12 mouse cellular contexts compared by ENCODE assay signal in the genomic region with DNA sequence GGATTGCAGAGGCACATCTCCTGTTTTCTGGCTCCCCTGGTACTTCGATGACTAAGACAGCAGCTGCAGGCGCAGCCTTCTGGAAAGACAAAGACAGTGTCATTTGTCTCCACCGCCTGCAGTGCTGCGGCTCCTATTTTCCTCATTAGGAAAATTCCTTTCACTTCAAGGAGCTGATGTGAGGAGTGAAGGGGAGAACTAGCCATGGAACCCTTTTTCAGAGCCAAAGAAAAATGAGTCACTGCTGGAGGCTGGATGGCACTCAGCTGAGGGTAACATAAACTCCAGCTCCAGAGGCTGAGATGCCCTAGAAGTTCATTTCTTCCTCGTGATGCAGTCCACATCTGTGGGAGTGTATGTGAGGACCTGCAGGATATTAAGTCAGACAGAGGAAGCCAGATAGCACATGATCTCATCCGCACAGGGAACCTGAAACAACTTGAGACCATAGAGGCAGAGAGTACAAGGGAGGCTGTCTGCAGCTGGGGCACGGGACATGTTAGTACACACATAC. TPM values are rescaled to one million over a fixed set of nuclear protein-coding genes. Genes with fewer than 3 reads are reported as not detected.
DNase-seq lines count a peak whose midpoint lies in the region; ATAC-seq and TF ChIP-seq lines count a peak whose summit lies in the region.
"Had no signal": no experiment of that assay in that cellular context is flagged by ENCODE, and none has a peak within 500 bp of the region (broad histone marks: within the 10 kb centered on the region; RNA-seq: fewer than 3 reads in every experiment).

No protein-coding gene starts in this region.

- no peaks in the 10 kb centered on the region for H3K36me3 ChIP-seq in forebrain, postnatal 0 days (ENCODE audit: insufficient read depth)
- no peaks in the 10 kb centered on the region for H3K36me3 ChIP-seq in neural tube, embryonic 14.5 days (ENCODE audit: control insufficient read depth, insufficient read depth, low read length)

- WGBS in forebrain, postnatal 0 days: 50% methylated on average over 7 of the region's 7 CpGs
- WGBS in neural tube, embryonic 14.5 days: 39% methylated on average over 7 of the region's 7 CpGs

- no peak overlapping the region for H3K4me2 ChIP-seq in forebrain, postnatal 0 days (ENCODE audit: low read depth)
- H3K4me2 ChIP-seq in neural tube, embryonic 14.5 days (ENCODE audit: low read depth, low read length): no peak overlapping the region
- H3K4me2 ChIP-seq: lung, embryonic 14.5 days had no signal

- H3K4me3 ChIP-seq in forebrain, postnatal 0 days (ENCODE audit: low read depth, low read length): no peak overlapping the region
- H3K4me3 ChIP-seq in neural tube, embryonic 14.5 days (ENCODE audit: low read depth, low read length): no peak overlapping the region

- H3K27me3 ChIP-seq in forebrain, postnatal 0 days (ENCODE audit: insufficient read depth, low read length): no peaks in the 10 kb centered on the region
- H3K27me3 ChIP-seq in neural tube, embryonic 14.5 days (ENCODE audit: control insufficient read depth, insufficient read depth, low read length): no peaks in the 10 kb centered on the region

- no peaks in the 10 kb centered on the region for H3K4me1 ChIP-seq in forebrain, postnatal 0 days (ENCODE audit: insufficient read depth)
- no peaks in the 10 kb centered on the region for H3K4me1 ChIP-seq in neural tube, embryonic 14.5 days (ENCODE audit: control insufficient read depth, insufficient read depth, low read length)

- intact Hi-C loops in left cerebral cortex, postnatal 4 days (cut with DNase I): no loop called here

- H3K9me3 ChIP-seq in forebrain, postnatal 0 days (ENCODE audit: low read length): no peaks in the 10 kb centered on the region
- no peaks in the 10 kb centered on the region for H3K9me3 ChIP-seq in neural tube, embryonic 14.5 days (ENCODE audit: control insufficient read depth, low read length)

- peak; percentile 80 for ATAC-seq in forebrain, postnatal 0 days
- peak; percentile 65 for ATAC-seq in neural tube, embryonic 14.5 days (ENCODE audit: low read depth)

- H3K9ac ChIP-seq in forebrain, postnatal 0 days: no peak overlapping the region
- H3K9ac ChIP-seq in neural tube, embryonic 14.5 days (replicated peaks; ENCODE audit: low read depth, low read length): no peak overlapping the region
- H3K9ac ChIP-seq: lung, embryonic 14.5 days had no signal

- DNase-seq in embryo, embryonic 10.5 days (ENCODE audit: low spot score): peak; percentile 7
- no peak for DNase-seq in embryo, embryonic 9.5 days (ENCODE audit: extremely low spot score)
- DNase-seq in left cerebral cortex, postnatal 4 days: peak; percentile 22
- no peak for DNase-seq in left cerebral cortex, adult 11 months (ENCODE audit: low spot score)
- peak; percentile 52 for DNase-seq in forebrain, postnatal 0 days
- no peak for DNase-seq in urinary bladder, postnatal 10 days (ENCODE audit: low spot score)
- no peak for DNase-seq in kidney, adult 11 months
- DNase-seq: cerebellum, adult 9-11 months; kidney, postnatal 4 days; lung, embryonic 14.5 days; thymus, postnatal 14 days had no signal

- H3K27ac ChIP-seq in forebrain, postnatal 0 days (ENCODE audit: low read depth, low read length): peak overlapping the region; percentile 36
- peak overlapping the region; percentile 68 for H3K27ac ChIP-seq in neural tube, embryonic 14.5 days (ENCODE audit: low read depth, low read length)

- no peak for TF ChIP-seq CTCF in forebrain, postnatal 0 days (IDR thresholded peaks at IDR 0.05; ENCODE audit: low read depth)

RNA-seq across cellular contexts. Expression of gene Nyx, which starts 37.0 kb away (rescaled TPM):
- total RNA-seq in left cerebral cortex, postnatal 4 days (2021): 1 to 10 TPM in 1 of 2 experiments, under 1 TPM in 1; 0.54 to 1.1 TPM
- total RNA-seq in forebrain, postnatal 0 days (2014; rRNA removed): 0.38 and 0.62 TPM in 2 replicates
- 0.11 and 0.21 TPM in 2 replicates for polyA plus RNA-seq in forebrain, postnatal 0 days (2015; fragmentation: Nextera tagmentation; extraction: Ambion mirVana)
- 0.11 and 0.18 TPM in 2 replicates for polyA plus RNA-seq in neural tube, embryonic 14.5 days (2014; fragmentation: Nextera tagmentation; extraction: Ambion mirVana)

Comparison
In these comparisons a context has a peak if more than half of its experiments do, and no peak if none do; other contexts are left out.
1. DNase-seq: peak in embryo, embryonic 10.5 days (single experiment), left cerebral cortex, postnatal 4 days (single experiment) and forebrain, postnatal 0 days (single experiment); none in embryo, embryonic 9.5 days (single experiment), left cerebral cortex, adult 11 months (single experiment), urinary bladder, postnatal 10 days (single experiment) and kidney, adult 11 months (single experiment).